Mouse (Mus musculus): ENCODE results near the gene Hspb1. TPM values are rescaled to one million over a fixed set of nuclear protein-coding genes. Genes with fewer than 3 reads are reported as not detected.

The Hspb1 gene
- total and polyA plus RNA-seq, 3 experiments, result 1.1 to 3.6 (median 2.6) TPM

- Histone ChIP-seq H3K36me3 (replicated peaks in 1 of 2; ENCODE audit: control insufficient read depth in 1 of 2, insufficient read depth in 1 of 2, low read length in 1 of 2) (no peaks in the 10 kb centered on the region), H3K79me2 (replicated peaks; ENCODE audit: control insufficient read depth, extremely low read depth, insufficient read depth, poor library complexity, severe bottlenecking) (no peaks in the 10 kb centered on the region), H3K9me3 (replicated peaks; ENCODE audit: low read length) (peaks cover 8% of the 10 kb centered on the region), H3K4me1 (ENCODE audit: control insufficient read depth in 1 of 2, insufficient read depth in 2 of 2) (peaks cover 2 to 41% of the 10 kb centered on the region in 2 experiments; a peak in 3 of 4 replicates), H3K9ac (ENCODE audit: insufficient read depth, low read depth) (no peak overlapping the region), H3K4me2 (ENCODE audit: insufficient read depth, low read depth, poor library complexity, severe bottlenecking) (no peak overlapping the region), H3K27me3 (replicated peaks) (no peaks in the 10 kb centered on the region), H3K4me3 (replicated peaks in 1 of 3; ENCODE audit: low read depth in 2 of 3, low read length in 2 of 3, poor library complexity in 1 of 3) (no peak overlapping the region), H3K27ac (ENCODE audit: insufficient read depth, low read depth) (no peak overlapping the region)
- in situ Hi-C loops (cut with MboI; ENCODE audit: low pct_ligation_motif_present, low pct_unique_long_range_greater_than_20kb, low sequenced_read_pairs), result no loop called here
- no peak for DNase-seq (ENCODE audit: extremely low read depth)
- TF ChIP-seq EP300 (IDR thresholded peaks at IDR 0.05; ENCODE audit: low read length), result no peak
- TF ChIP-seq ZNF384 (IDR thresholded peaks at IDR 0.05; ENCODE audit: low read depth, low read length), result no peak
- dilution Hi-C loops (cut with MboI; ENCODE audit: extremely low pct_ligation_motif_present, extremely low pct_unique_long_range_greater_than_20kb, low sequenced_read_pairs), result no loop called here
Observed at GRCm38 (mm10) chr5:135873753-135874152, 14.0 kb upstream of the Hspb1 start.

DNA sequence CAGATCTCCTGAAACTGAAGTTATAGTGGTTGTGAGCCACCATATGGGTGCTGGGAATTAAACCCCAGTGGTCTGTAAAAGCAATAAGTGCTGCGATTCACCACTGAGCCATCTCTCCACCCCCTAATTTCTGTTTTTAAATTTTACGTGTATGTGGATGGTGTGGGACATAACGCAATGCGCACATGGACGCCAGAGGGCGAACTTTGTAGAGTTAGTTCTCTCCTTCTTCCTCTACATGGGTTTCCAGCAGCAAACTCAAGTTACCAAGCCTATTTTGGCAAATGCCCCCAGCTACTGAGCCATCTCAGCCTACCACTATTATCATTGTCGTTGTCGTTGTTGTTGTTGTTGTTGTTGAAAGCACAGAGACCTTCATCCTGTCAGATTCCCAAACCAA, 10.5 kb upstream of the Hspb1 start:
- Histone ChIP-seq H3K27me3 (replicated peaks) (peaks cover 3% of the 10 kb centered on the region), H3K4me3 (replicated peaks in 1 of 3; ENCODE audit: low read depth in 2 of 3, low read length in 2 of 3, poor library complexity in 1 of 3) (peak overlapping the region in 1 of 3 experiments; percentile 25), H3K9ac (ENCODE audit: insufficient read depth, low read depth) (peak overlapping the region; percentile 53), H3K27ac (ENCODE audit: insufficient read depth, low read depth) (no peak overlapping the region), H3K9me3 (replicated peaks; ENCODE audit: low read length) (no peaks in the 10 kb centered on the region), H3K4me1 (ENCODE audit: control insufficient read depth in 1 of 2, insufficient read depth in 2 of 2) (peaks cover 2 to 20% of the 10 kb centered on the region in 2 experiments; a peak in 3 of 4 replicates), H3K36me3 (replicated peaks in 1 of 2; ENCODE audit: control insufficient read depth in 1 of 2, insufficient read depth in 1 of 2, low read length in 1 of 2) (no peaks in the 10 kb centered on the region), H3K79me2 (replicated peaks; ENCODE audit: control insufficient read depth, extremely low read depth, insufficient read depth, poor library complexity, severe bottlenecking) (no peaks in the 10 kb centered on the region), H3K4me2 (ENCODE audit: insufficient read depth, low read depth, poor library complexity, severe bottlenecking) (peak overlapping the region; percentile 86)
- dilution Hi-C loops (cut with MboI; ENCODE audit: extremely low pct_ligation_motif_present, extremely low pct_unique_long_range_greater_than_20kb, low sequenced_read_pairs), result no loop called here
- TF ChIP-seq CTCF (conservative IDR thresholded peaks at IDR 0.05 in 1 of 2, IDR thresholded peaks at IDR 0.05 in 1 of 2; ENCODE audit: low read depth in 2 of 2, low read length in 2 of 2) (peak; percentile 47 to 79; a peak in 3 of 4 replicates), KAT2A (IDR thresholded peaks at IDR 0.05; ENCODE audit: insufficient replicate concordance, low read length) (no peak), MAX (IDR thresholded peaks at IDR 0.05; ENCODE audit: low read length) (peak; percentile 72; the same call in 1 of the 2 replicates), RCOR1 (conservative IDR thresholded peaks at IDR 0.05; ENCODE audit: low read depth, low read length) (no peak), ELF1 (IDR thresholded peaks at IDR 0.05; ENCODE audit: low read depth, low read length) (0 out of 2 replicates have a peak, but pooled peaks have one; percentile 18), ETS1 (conservative IDR thresholded peaks at IDR 0.05; ENCODE audit: low read depth, low read length) (no peak), JUND (conservative IDR thresholded peaks at IDR 0.05; ENCODE audit: low read depth, low read length) (no peak), CHD1 (IDR thresholded peaks at IDR 0.05; ENCODE audit: low read depth, low read length) (no peak), MYC (IDR thresholded peaks at IDR 0.05; ENCODE audit: low read depth, low read length) (peak; percentile 63; the same call in 1 of the 2 replicates), SMC3 (IDR thresholded peaks at IDR 0.05; ENCODE audit: low read depth, low read length) (peak; percentile 50), POLR2A (IDR thresholded peaks at IDR 0.05; ENCODE audit: low read depth, low read length) (no peak), MXI1 (IDR thresholded peaks at IDR 0.05; ENCODE audit: low read depth, low read length) (no peak), IRF4 (IDR thresholded peaks at IDR 0.05; ENCODE audit: low read depth, low read length) (peak; percentile 31; the same call in 1 of the 2 replicates)
- peak; percentile 71 for DNase-seq (ENCODE audit: extremely low read depth)
- in situ Hi-C loops (cut with MboI; ENCODE audit: low pct_ligation_motif_present, low pct_unique_long_range_greater_than_20kb, low sequenced_read_pairs), result no loop called here

All from CH12.LX (cell line).